Mouse (Mus musculus) liver, embryonic 16.5 days (tissue): ENCODE measurements around the gene Alg12. TPM values are rescaled to one million over a fixed set of nuclear protein-coding genes. Genes with fewer than 3 reads are reported as not detected.

Experiments
- ATAC-seq: fragments of 200-750 bp; cut with Nextera tagmentation; 2 replicates; pipeline ENCODE4 v1.8.0; 2017; ENCODE audit warnings: low read depth, mild to moderate bottlenecking, moderate number of reproducible peaks, moderate library complexity
- H3K27ac ChIP-seq: fragments of 300-500 bp; sonication (generic); 2 replicates; pipeline ENCODE4 v1.5.1; 2014; ENCODE audit warnings: mild to moderate bottlenecking, low read length
- H3K27me3 ChIP-seq: fragments of 300-500 bp; sonication (generic); 2 replicates; pipeline ENCODE4 v1.6.1; 2014; ENCODE audit warnings: low read depth, low read length, mixed read lengths; ENCODE audit not compliant: control insufficient read depth, insufficient read depth
- H3K36me3 ChIP-seq: fragments of 300-500 bp; sonication (generic); 2 replicates; pipeline ENCODE4 v1.6.1; 2014; ENCODE audit warnings: mild to moderate bottlenecking; ENCODE audit not compliant: control insufficient read depth, insufficient read depth
- H3K4me1 ChIP-seq: fragments of 300-500 bp; sonication (generic); 2 replicates; pipeline ENCODE4 v1.6.1; 2014; ENCODE audit warnings: low read depth, low read length, mixed read lengths; ENCODE audit not compliant: control insufficient read depth
- H3K4me2 ChIP-seq: fragments of 300-500 bp; sonication (generic); 2 replicates; pipeline ENCODE4 v1.6.1; 2014; ENCODE audit warnings: low read depth, low read length, mixed read lengths
- H3K4me3 ChIP-seq: fragments of 300-500 bp; sonication (generic); 2 replicates; pipeline ENCODE4 v1.5.1; 2014; ENCODE audit warnings: low read depth, mild to moderate bottlenecking, low read length
- H3K9ac ChIP-seq: fragments of 300-500 bp; sonication (generic); 2 replicates; pipeline ENCODE4 v1.6.1; 2014; ENCODE audit warnings: low read depth, low read length
- H3K9me3 ChIP-seq: fragments of 300-500 bp; sonication (generic); replicated peaks from 2 replicates; pipeline ENCODE4 v1.6.1; 2016; ENCODE audit warnings: low read length; ENCODE audit not compliant: control insufficient read depth
- WGBS: fragments of 180-500 bp; shearing (Covaris S2); extraction: QIAGEN DNeasy Blood & Tissue Kit; methylation state at CpG from one replicate; pipeline ENCODE4 v1.1.7; 2014; ENCODE audit not compliant: insufficient replicate concordance; 5-methylcytosine and 5-hydroxymethylcytosine counted together
- polyA plus RNA-seq: library from polyadenylated mRNA; unstranded; fragments of >200 nt; fragmentation: Nextera tagmentation; extraction: Ambion mirVana; gene quantifications from 2 replicates; pipeline ENCODE4 v1.2.1, GENCODE M21; 2015

Gene Alg12
- polyA plus RNA-seq, 1 experiment from 2014 or later: 6.0 TPM

- 48% methylated on average over 17 of the region's 17 CpGs for whole genome bisulfite sequencing
- no peak overlapping the region for H3K4me2 ChIP-seq
- peaks cover 3% of the 10 kb centered on the region for H3K4me1 ChIP-seq
- H3K27me3 ChIP-seq: no peaks in the 10 kb centered on the region
- no peak overlapping the region for H3K9ac ChIP-seq
- peak; percentile 72 for ATAC-seq
- no peak overlapping the region for H3K4me3 ChIP-seq
- no peaks in the 10 kb centered on the region for H3K9me3 ChIP-seq
- peaks cover 3% of the 10 kb centered on the region for H3K36me3 ChIP-seq
- no peak overlapping the region for H3K27ac ChIP-seq
Observed at GRCm38 (mm10) chr15:88828800-88829705, 9.9 kb upstream of the Alg12 start.

- H3K27me3 ChIP-seq: no peaks in the 10 kb centered on the region
- no peak overlapping the region for H3K9ac ChIP-seq
- 27% methylated on average over 9 of the region's 9 CpGs for WGBS
- no peaks in the 10 kb centered on the region for H3K9me3 ChIP-seq
- ATAC-seq: peak; percentile 30; the same call in 1 of the 2 replicates
- H3K4me2 ChIP-seq: no peak overlapping the region
- no peak overlapping the region for H3K27ac ChIP-seq
- H3K4me1 ChIP-seq: peaks cover 3% of the 10 kb centered on the region
- H3K4me3 ChIP-seq: no peak overlapping the region
- H3K36me3 ChIP-seq: peaks cover 9% of the 10 kb centered on the region
Observed at GRCm38 (mm10) chr15:88827991-88828799, 9.1 kb upstream of the Alg12 start.

- WGBS: 77% methylated on average over 6 of the region's 6 CpGs
- Histone ChIP-seq H3K4me3 (no peak overlapping the region), H3K36me3 (peaks cover 9% of the 10 kb centered on the region), H3K9me3 (no peaks in the 10 kb centered on the region), H3K27ac (no peak overlapping the region), H3K9ac (no peak overlapping the region), H3K4me1 (peaks cover 3% of the 10 kb centered on the region), H3K4me2 (no peak overlapping the region), H3K27me3 (no peaks in the 10 kb centered on the region)
- no peak for ATAC-seq
Observed at GRCm38 (mm10) chr15:88827466-88827865, 8.3 kb upstream of the Alg12 start.

GRCm38 (mm10) chr15:88823376-88823775 is 4.3 kb upstream of the Alg12 start:
- Histone ChIP-seq H3K36me3 (peaks cover 9% of the 10 kb centered on the region), H3K4me2 (no peak overlapping the region), H3K4me1 (peaks cover 16% of the 10 kb centered on the region), H3K27me3 (no peaks in the 10 kb centered on the region), H3K27ac (no peak overlapping the region), H3K9me3 (no peaks in the 10 kb centered on the region), H3K9ac (no peak overlapping the region), H3K4me3 (no peak overlapping the region)
- WGBS: 64% methylated on average over 5 of the region's 5 CpGs
- ATAC-seq: no peak

- Histone ChIP-seq H3K9me3 (no peaks in the 10 kb centered on the region), H3K4me3 (no peak overlapping the region), H3K36me3 (peaks cover 9% of the 10 kb centered on the region), H3K4me1 (peaks cover 16% of the 10 kb centered on the region), H3K9ac (no peak overlapping the region), H3K27ac (no peak overlapping the region), H3K27me3 (no peaks in the 10 kb centered on the region), H3K4me2 (no peak overlapping the region)
- ATAC-seq: no peak
- WGBS: 86% methylated on average over 7 of the region's 7 CpGs
Observed at GRCm38 (mm10) chr15:88822513-88822912, 3.4 kb upstream of the Alg12 start.

- Histone ChIP-seq H3K4me1 (peaks cover 16% of the 10 kb centered on the region), H3K4me3 (no peak overlapping the region), H3K9ac (no peak overlapping the region), H3K4me2 (no peak overlapping the region), H3K27ac (no peak overlapping the region), H3K27me3 (no peaks in the 10 kb centered on the region), H3K9me3 (no peaks in the 10 kb centered on the region), H3K36me3 (peaks cover 9% of the 10 kb centered on the region)
- WGBS: 78% methylated on average over 7 of the region's 7 CpGs
- no peak for ATAC-seq
Observed at GRCm38 (mm10) chr15:88821403-88821802, 2.3 kb upstream of the Alg12 start.

- Histone ChIP-seq H3K27ac (no peak overlapping the region), H3K9ac (peak overlapping the region; percentile 90), H3K4me1 (peaks cover 16% of the 10 kb centered on the region), H3K4me2 (peak overlapping the region; percentile 96), H3K27me3 (no peaks in the 10 kb centered on the region), H3K9me3 (no peaks in the 10 kb centered on the region), H3K4me3 (peak overlapping the region; percentile 92), H3K36me3 (peaks cover 11% of the 10 kb centered on the region)
- ATAC-seq: no peak
- whole genome bisulfite sequencing: under 1% methylated on average over 23 of the region's 23 CpGs
Observed at GRCm38 (mm10) chr15:88819906-88820303, 787 bp upstream of the Alg12 start.

GRCm38 (mm10) chr15:88815196-88815700 is 3.9 kb downstream of the Alg12 start:
- 0 out of 2 replicates have a peak, but pooled peaks cover 2% of the 10 kb centered on the region for H3K36me3 ChIP-seq
- H3K9me3 ChIP-seq: no peaks in the 10 kb centered on the region
- ATAC-seq: no peak
- no peak overlapping the region for H3K9ac ChIP-seq
- H3K4me2 ChIP-seq: no peak overlapping the region
- 42% methylated on average over 6 of the region's 6 CpGs for WGBS
- no peak overlapping the region for H3K4me3 ChIP-seq
- peaks cover 4% of the 10 kb centered on the region for H3K4me1 ChIP-seq
- H3K27ac ChIP-seq: no peak overlapping the region
- no peaks in the 10 kb centered on the region for H3K27me3 ChIP-seq
